Mouse (Mus musculus) lung, postnatal 36 days (tissue): Measurements from ENCODE around the gene Cntn2.

Experiments
- DNase-seq: peaks from one replicate; pipeline ENCODE4 v3.0.0; 2022; ENCODE audit warnings: mixed read lengths

Cntn2 gene

DNA sequence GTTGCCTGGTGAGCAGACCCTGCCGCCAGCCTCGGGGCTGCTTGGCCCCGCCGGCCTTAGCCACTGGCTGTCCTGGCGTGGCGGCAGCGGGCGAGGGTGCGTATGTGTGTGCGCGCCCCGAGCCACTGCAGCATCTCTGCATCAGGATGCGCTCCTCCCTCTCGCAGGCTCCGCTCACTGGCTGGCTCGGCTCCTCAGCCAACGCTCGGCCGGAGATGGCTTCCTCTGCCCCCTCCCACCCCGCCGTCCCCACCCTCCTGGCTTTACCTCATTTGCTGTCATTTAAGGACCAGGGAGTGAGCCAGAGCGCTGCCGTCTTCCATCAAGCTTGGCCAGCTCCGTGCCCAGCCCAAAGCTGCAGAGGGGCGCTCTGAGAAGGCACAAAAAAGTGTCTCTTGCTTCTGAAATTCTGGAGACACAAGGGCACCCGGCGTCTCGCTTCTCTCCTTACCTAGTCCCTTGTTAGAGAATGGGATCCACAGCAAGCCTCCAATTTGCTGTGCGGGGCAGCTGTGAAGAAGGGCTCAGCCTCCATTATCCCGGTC lies at the start of gene Cntn2:
Gene Cntn2, minus strand, starts transcription at position 495 of the 545 bp plus-strand sequence.
- no peak for DNase-seq

DNA sequence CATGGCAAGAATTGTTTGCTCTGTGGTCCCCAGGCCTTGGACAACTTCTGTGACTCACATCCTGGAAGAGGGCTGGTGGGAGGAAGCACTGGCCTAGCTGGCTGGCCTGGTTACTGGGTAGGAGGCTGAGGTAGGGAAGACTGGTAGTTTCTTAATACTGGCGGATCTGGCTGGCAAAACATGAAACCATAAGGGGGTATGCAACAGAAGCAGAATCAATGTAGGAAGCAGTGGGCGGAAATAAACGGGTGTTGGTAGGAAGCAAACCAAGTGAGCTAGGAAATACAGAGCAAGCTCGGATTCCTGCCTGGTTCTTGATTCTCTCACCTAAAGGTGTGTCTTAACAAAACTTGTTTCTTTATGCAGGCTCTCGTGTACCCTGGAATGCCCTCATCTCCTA lies 49.1 kb upstream of the Cntn2 start:
- no peak for DNase-seq

DNA sequence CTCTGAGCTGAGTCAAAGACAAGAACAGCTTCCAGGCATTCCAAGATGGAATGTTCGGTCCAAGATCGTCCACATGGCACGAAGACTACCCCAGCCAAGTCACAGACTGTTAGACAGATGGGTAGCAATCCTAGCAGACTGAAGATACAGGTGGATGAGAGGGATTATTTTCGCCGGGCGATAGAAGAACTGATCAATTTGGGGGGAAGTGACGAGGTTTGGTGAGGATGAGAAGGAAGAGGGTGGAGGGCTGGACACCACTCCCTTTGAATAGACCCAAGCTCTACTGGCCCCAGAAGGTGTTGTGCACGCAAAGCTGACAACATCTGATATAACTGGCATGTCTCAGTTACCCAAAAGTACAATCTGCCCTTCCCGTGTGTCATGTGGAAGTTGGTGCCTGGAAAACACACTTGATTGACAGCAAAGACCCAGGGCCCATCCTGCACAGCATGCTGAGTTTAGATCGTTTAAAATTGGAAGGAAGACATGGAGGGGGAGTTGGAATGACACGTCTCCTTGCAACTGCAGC lies 48.4 kb upstream of the Cntn2 start:
- DNase-seq = no peak

DNA sequence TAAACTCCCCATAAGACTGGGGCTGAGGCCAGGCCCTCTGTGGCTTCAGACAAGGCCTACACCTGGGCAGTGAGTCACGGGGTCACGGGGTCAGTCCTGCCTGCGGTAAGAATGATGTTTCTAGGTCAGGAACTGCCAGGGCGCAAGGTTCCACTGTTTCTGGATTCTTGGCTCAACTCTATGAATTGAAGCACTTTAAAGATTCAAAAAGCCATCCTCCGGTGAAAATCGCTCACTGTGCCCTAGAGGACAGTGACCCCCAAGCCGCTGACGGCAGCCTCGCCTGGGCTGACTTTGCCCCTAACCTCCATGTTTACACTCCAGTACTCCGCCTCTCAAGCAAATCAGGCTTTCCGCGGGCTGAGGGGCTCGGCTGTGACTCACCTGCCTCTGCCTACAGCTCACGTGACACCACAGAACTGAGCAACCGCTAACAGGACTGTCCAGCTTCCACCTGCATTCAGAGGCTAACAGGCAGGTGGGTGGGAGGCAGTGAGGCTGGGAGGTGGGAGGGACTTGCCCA lies 43.7 kb upstream of the Cntn2 start:
- DNase-seq = no peak

DNA sequence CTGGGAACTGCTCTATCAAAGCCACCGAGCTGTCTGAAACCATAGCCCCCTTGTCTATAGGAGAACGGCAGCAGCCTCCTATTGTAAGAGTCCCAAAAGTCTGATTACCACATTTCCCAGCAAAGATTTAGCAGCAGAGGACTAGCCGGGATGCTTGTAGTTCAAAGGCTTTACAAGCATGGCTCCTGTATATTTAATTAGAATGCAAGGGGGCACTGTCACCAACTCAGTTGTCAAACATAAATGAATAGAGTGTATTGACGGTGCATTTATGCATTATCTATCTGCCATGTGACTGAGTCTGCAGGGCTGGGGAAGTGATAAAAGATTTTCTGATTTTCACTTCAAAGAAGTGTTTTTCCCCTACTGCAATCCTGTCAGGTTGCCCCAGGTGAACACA lies 42.3 kb upstream of the Cntn2 start:
- DNase-seq = no peak

DNA sequence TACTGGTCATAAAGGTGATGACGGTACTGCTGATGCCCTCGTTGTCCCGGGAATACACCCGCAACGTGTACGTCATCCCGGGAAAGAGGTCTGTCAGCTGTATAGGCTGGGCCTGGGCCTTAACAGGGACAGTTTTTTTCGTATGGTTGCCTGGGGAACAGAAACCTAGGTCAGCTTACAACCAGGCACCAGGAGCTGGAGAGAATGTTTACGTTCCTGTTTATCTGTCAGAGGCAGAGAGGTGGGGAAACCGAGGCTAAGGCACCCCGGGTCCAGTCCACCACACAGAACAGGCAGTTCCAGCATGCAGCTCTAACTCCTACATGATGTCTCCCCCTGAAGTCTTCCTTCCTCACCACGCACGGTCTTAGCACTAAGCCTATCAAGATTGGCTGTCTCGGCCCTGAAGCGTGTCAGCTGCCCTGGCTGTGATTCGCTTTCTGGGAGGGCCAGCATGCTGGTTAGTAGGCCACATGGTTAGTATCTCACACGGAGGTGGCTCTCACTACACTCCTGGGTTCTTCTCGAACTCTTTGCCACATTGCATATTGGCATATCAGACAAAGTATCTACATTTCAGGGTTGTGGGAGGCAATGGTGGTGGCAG lies 40.0 kb upstream of the Cntn2 start:
- no peak for DNase-seq

DNA sequence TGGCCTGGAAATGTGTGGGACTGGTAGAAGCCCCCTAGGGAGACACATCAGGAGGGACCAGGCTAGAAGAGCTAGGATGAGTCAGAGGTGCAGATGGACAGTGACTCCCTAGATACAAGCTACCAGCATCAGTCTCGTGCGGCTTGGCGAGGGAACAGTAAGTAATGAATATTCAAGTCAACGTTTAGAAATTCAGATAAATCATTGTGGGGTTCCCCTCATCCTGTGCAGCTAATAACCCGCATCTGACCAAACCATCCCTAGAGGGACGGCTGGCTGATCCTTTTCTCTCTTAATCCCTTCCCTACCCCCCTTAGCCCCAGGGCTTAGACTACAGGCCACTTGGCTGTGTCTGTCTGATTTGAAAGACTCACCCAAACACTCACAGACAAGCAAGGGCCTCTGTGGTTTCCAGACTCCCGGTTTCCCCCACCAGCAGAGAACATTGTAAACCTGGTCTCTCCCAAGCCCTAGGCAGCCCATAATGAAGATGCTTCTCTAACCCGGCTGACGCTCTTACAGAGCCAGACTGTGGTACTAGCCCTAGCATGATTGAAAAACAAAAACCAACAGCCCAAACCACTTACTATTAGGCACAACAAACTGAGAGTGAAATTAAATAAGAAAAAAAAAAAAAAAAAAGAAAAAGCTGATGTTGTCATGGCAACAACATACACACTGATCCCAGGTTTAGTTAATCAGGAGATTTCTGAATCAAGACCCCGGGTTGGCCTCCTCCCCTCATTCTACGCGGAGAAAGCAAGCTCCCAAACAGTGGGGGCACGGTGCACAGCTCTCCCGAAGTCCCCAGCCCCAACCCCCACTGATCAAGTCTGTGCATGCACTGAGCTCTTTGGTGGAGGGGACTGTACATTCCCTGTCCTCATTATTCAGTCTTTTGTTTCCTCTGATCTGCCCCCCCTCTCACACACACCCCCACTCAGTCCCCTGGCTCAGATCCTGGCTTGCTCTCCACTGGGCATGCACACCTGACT lies 39.1 kb upstream of the Cntn2 start:
- no peak for DNase-seq

DNA sequence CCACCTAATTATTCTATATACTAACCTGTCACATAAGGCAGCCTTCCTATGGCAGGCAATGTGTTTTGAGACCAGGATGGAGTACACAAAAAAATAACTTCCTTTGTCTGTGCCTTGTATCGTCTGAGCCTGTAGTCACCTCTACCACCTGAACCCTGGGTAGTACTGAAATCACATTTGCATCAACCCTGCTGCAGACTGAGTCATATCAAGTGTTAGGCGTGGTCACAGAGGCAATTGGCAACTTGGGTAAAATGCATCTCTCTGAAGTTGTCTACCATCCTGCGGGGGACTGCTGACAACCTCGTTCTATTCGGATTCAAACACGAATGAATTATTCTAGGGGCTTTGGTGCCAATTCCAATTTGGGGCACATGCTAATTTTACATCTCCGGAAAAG lies 37.0 kb upstream of the Cntn2 start:
- no peak for DNase-seq

DNA sequence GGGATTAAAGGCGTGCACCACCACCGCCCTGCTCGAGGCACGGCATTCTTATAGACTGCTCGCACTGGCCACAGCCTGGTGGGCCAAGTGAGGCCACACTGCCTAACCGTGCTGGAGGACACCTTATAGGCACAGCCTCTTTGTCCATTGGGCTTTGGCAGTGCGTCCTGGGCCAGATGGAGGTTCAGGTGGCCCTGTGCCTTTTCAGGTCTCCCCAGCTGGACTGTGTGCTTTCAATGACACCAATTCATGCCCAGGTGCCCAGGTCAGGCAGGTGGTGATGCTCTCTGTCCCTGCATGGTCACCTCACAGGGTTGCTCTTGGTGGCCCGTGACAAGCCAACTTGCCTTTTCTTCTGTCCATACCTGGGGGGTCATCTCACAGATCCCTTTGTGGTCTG lies 33.8 kb upstream of the Cntn2 start:
- no peak for DNase-seq

DNA sequence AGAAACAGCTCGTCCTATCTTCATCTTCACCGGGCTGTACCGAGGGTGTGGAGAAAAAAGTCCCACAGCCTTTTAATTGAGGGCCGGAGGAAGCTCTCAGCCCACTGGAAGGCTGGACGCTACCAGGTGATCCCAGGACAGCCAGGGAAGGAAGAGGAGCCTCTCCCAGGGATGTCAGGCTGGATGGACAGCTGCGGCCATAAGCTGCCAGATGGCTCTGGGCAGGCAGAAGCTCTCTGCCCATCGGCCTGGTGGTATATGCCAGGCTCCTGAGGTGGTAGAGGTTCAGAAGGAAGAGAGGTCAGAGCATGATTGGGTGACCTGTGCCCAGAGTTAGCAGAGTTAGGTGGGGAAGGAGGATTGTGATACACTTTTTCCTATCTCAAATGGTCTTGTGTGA lies 29.8 kb upstream of the Cntn2 start:
- DNase-seq = no peak

DNA sequence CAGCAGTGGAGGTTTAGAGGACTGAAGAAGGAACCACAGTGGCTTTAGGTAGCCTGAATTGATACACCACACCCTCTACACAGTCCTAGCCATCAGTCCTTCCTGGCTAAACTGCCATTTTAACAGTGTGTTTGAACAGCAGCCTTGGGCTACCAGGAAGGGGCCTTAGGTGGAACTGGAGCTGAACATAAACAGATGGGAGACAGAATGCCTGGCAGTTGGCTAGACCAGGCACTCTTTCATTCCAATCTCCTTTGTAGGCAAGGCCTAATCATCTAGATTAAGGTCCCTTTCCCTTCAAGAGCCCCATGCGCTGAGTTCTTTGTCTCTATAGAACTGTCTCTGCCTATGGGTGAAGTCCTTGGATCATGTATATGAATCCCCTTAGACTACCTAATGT lies 28.6 kb upstream of the Cntn2 start:
- DNase-seq = no peak

DNA sequence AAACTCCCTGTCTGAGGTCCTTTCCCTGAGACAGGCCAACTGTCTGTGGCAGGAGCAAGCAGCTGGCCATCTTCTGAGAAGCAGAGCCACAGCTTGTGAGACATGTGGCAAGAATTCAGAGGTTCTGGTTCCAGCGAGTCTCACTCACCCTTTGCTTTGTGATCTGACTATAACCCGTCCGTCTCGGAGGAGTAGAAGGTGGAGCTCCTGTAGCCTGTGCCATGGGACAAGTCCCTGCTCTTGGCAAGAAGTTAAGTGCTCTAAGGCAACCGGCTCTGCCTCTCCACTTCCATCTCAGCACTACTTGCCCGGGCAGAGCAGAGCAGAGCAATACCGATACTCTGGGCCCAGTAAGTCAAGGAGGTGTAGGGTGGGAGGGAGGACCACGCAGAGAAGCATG lies 27.9 kb upstream of the Cntn2 start:
- no peak for DNase-seq

DNA sequence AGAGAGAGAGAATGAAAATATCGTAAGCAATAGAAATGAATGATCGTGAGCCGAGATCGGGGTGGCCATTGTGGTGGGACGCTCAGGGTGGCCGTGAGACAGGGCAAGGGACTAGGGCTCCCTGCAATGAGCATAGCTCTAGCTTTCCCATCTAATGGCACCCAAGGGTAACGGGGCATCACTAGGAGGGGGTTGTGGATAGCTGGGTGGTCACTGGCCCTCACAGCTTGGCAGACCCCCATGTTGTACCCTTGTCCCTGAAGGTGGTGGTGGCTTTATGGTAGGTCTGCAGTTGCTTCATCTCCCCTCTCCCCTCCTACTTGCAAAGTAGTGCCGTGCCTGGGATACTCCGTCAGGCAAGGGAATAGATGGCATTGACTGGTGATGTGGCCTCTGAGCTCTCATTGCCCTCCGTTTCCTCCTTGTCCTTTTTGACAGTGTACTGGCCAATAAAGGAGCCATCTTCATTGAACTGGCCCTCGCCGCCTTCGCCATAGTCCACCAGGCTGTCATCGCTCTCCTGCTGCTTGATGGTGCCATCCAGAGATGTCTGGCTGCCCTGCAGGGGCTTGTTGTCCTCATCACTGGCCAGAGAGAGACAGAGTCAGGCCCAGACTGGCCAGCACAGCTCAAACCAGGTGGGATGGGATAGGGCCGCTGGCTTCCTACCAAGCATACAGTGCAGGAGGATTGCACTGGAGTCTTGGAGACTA lies 27.2 kb upstream of the Cntn2 start:
- DNase-seq = no peak

DNA sequence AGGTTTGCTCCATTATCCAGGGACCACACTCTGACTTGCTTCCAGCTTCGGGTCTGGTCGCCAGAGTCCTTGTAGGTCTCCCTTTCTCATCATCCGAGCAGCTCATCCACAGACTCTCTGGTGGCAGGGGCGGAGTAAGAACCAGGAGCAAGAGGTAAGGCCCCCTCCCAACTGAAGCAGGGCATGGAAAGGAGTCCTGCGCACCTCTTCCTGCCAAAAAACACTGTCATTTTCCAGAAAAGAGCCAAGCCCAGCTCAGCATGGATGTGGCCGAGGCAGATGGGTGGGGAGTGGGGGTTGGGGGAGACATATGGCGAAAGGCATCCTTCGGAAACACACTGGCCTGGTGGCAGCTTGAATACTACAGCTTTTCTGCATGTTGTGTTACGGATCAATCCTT lies 26.5 kb upstream of the Cntn2 start:
- no peak for DNase-seq

DNA sequence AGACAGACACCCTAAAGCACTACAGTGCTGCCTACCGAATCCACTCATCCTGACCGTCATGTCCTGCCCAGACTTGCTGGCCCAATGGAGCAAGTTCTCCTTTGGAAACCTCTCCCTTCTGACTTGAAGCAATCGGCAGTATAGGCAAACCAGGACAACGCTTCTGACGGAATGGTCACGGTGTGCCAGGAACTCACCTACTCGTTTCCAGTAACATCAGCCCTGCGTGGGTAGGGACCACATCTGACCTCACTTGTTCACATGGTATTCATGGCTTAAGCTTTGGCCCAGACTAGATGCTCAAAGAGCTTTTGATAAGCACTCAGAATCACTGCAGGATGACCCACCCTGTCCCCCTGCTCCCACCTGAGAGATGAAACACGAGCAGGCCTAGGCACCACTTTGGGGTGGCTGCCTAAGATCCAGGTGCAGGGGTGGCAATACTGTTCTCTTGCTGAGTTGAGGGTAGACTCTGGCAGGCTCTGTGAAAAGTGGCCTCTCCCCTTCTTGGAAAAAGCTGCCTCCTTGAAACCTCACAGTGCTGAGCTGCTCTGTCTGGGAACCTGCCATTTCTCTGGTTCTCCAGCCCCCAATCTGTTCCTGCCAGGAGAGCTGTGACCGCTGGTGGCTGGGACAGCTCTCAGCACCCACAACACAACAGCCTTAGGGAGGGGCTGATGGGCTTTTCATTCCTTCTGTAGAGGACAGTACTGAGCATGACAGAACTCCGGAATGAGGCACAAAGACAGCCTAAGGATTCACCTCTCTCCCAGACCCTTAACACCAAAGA lies 24.5 kb upstream of the Cntn2 start:
- DNase-seq = no peak

DNA sequence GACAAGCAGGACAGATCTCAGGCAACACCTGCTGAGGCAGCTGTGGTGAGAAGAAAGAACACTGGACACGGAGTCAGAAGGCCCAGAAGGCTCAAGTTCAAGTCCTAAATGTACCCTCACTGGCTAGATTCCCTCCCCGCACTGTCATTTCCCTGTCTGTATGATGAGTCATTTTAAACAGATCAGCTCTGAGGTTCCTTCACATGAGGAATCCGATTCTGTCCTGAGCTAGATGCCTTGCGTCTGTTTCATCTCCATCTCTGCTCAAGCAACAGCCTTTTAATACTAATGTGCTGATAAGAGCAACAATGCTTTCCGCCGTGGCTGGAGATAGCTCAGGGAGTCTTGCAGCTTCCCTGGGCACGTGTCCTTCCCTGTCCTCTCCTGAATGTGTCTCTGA lies 22.7 kb upstream of the Cntn2 start:
- no peak for DNase-seq

DNA sequence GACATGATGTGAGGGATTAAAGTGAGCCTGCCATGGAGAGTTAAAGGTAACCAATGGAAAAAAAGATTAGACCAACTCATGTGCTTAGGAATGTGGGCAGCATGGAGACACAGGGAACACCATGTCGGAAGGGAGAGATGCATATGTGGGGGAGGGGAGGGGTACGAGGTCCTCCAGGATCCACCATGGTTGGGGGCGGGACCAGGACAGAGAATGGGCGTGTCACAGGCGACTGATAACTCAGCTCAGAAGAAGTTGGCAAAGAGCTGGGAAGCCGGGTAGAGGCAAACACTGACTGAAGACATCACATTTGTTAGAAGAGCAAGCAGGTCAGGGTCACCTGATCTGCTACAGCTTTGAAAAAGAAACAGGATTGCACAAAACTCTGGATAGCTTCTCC lies 21.9 kb upstream of the Cntn2 start:
- no peak for DNase-seq

DNA sequence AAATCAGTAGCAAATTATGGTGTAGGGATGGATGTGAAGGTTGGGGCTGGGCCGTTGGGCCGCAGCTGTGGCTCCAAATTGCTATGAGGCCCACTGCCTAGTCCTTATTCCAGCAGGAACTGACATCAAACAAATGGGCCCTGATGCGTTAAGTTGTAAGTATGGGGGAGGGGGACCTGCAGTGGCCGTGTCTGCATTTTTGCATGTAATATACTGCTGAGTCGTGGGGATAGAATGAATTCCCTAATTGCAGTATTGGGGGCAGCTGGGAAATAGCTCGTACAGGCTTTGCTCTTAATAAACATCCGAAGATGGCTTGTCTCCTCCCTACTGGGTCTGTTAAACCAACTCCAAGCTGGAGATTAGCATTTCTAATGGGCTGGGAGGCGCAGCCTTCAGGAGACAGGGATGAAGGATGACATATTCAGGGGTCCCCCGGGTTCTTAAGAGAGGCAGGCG lies 19.3 kb upstream of the Cntn2 start:
- no peak for DNase-seq

DNA sequence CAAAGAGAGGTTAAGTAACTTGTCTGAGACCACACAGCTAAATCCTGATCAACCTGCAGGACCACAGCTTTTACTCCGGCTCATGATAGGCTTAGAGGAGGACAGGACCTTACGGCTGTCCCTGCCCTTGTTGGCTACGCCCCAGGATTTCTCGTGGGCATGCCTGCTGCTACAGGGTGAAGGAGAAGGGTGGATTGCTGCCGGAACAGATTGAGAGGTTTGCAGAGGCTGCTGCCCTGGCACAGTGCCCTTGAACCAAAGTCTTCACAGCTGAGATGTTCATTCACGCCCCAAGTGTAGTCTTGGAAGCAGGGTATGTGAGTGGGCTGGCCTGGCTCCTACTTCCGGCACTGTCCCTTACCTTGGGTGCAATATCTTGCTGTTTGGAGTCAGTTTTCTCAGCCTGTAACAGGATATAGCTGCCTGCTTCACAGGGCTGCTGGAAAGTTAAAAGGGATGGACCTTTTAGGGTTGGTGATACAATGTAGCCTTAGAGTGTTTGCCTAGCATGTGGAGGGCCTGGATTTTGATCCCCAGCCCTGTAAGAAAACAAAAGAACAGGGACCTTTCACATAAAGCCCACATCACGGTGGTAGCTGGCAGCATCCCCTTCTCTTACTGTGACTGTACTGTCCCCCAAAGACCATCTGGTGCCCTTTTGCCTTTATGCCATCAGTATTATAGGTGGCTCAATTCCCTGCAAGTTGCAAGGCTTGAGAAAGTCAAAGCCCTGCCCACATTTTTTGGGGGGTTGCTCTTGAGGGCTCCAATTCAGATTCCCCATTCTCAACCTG lies 18.0 kb upstream of the Cntn2 start:
- peak; percentile 6 for DNase-seq

DNA sequence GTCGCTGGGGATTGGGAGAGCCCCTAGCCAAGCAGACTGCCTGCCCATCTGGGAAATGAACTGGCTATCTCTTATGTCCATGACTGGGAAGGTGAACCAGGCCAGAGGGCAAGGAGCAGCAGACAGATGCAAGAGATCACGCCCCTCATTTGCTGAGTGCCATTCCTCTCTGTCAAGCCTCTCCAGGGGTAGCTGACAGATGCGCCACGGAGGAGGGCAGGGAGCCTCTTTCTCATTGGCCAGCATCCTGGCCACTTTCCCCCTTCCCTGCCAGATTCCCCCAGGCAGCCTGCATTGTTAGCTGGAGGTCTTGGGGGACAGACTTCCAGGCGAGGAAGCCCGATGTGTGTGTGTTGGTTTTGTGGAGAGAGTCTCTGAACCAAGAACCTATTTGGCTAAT lies 16.0 kb upstream of the Cntn2 start:
- no peak for DNase-seq
